Mouse (Mus musculus): Measurements from ENCODE around the gene Adssl1.

Adssl1 gene

GRCm38 (mm10) chr12:112619686-112620353 lies at the start of gene Adssl1:
Gene Adssl1, plus strand, starts transcription at chr12:112620045.
- peak; percentile 75 for DNase-seq

- DNase-seq, result no peak
Measured at GRCm38 (mm10) chr12:112570160-112570559, 49.7 kb upstream of the Adssl1 start.

- no peak for DNase-seq
Measured at GRCm38 (mm10) chr12:112571064-112571463, 48.8 kb upstream of the Adssl1 start.

- no peak for DNase-seq
Measured at GRCm38 (mm10) chr12:112575274-112575986, 44.4 kb upstream of the Adssl1 start.

- no peak for DNase-seq
Measured at GRCm38 (mm10) chr12:112576341-112576740, 43.5 kb upstream of the Adssl1 start.

GRCm38 (mm10) chr12:112576749-112577148 lies 43.1 kb upstream of the Adssl1 start:
- DNase-seq, result peak; percentile 31

GRCm38 (mm10) chr12:112578296-112579090 lies 41.4 kb upstream of the Adssl1 start:
- no peak for DNase-seq

- DNase-seq, result no peak
Measured at GRCm38 (mm10) chr12:112579430-112579829, 40.4 kb upstream of the Adssl1 start.

- DNase-seq, result no peak
Measured at GRCm38 (mm10) chr12:112579926-112580325, 39.9 kb upstream of the Adssl1 start.

- no peak for DNase-seq
Measured at GRCm38 (mm10) chr12:112581113-112581512, 38.7 kb upstream of the Adssl1 start.

- DNase-seq, result no peak
Measured at GRCm38 (mm10) chr12:112584954-112585353, 34.9 kb upstream of the Adssl1 start.

GRCm38 (mm10) chr12:112585924-112586538 lies 33.8 kb upstream of the Adssl1 start:
- DNase-seq, result no peak

GRCm38 (mm10) chr12:112587125-112588124 lies 32.4 kb upstream of the Adssl1 start:
- no peak for DNase-seq

GRCm38 (mm10) chr12:112588426-112589256 lies 31.2 kb upstream of the Adssl1 start, which contains the start of gene Inf2:
Gene Inf2, plus strand, starts transcription at chr12:112588784.
- DNase-seq, result peak; percentile 86

- DNase-seq, result no peak
Measured at GRCm38 (mm10) chr12:112589491-112590191, 30.2 kb upstream of the Adssl1 start.

- DNase-seq, result no peak
Measured at GRCm38 (mm10) chr12:112590566-112591239, 29.1 kb upstream of the Adssl1 start.

GRCm38 (mm10) chr12:112591240-112591639 lies 28.6 kb upstream of the Adssl1 start:
- no peak for DNase-seq

- DNase-seq, result no peak
Measured at GRCm38 (mm10) chr12:112591730-112592129, 28.1 kb upstream of the Adssl1 start.

GRCm38 (mm10) chr12:112592985-112593734 lies 26.7 kb upstream of the Adssl1 start:
- DNase-seq, result peak; percentile 36
